Mouse (Mus musculus) right cerebral cortex, postnatal 14 days (tissue): ENCODE measurements around the gene Vps26c.
"Not testable (repeated sequence)": the region's sequence is repeated elsewhere in the genome, so short reads cannot be mapped to it uniquely, and the experiment has no call there.

Experiments used
- DNase-seq: peaks from one replicate; pipeline ENCODE4 v3.0.0; 2022

The Vps26c gene

DNA sequence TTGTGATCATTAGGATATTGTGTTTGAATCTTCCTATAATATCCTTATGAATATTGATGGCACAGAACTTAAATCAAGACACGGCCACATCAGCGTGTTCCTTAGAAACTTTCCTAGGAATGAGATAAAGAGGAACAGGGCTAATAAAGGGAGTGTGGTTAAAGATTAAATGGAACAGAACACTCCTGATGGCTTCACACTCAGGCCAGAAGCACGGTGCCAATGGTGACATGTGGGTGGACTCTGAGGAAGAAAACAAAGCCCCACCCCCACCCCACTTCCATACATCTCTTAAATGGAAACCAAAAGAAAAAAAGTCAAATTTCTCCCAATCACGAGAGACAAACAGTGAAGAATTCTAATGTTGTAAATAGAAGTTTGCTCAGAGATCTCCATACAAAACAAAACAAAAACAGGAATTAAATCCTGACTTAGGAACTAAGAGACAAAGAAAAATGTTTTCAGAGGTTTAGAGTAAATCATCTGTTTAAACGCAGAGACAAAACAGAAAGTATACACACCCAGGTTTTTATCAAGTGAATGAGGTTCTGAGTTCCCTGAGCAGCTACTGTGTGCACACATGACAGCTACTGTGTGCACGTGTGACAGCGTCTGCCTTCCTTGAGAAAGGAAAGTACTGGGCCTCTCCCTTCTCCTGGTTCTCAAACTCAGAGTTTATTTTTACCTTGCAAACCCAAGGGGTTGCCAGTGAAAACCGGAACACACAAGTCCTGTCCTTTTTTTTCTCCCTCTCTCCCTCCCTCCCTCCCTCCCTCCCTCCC lies 19.3 kb upstream of the Vps26c start:
- no peak for DNase-seq

DNA sequence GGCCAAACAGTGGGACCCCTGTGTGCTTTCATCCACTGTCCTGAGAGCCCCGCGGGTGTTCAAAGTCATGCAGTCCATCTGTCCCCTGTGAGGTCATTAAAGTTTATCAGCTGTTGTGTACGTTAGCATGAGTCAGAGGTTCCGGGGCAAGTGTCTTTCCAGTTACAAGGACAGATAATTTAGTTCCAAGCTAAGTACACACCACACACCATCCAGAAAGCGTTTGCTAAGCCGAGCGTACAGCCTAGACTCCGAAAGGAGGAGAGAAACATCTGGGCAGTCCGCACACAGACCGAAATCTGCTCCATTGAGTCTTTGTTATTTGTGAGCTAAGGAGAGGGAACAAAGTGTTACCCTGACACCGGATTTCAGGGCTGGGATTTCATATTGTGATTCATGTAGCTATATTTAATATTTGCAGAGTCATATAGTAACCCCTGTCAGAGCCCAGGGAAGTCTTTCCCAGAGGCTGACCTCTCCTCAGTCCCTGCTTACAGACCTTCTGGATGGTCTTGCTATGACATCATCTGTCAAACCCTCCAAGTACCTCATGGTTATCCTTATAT lies 18.0 kb upstream of the Vps26c start:
- DNase-seq, result no peak

DNA sequence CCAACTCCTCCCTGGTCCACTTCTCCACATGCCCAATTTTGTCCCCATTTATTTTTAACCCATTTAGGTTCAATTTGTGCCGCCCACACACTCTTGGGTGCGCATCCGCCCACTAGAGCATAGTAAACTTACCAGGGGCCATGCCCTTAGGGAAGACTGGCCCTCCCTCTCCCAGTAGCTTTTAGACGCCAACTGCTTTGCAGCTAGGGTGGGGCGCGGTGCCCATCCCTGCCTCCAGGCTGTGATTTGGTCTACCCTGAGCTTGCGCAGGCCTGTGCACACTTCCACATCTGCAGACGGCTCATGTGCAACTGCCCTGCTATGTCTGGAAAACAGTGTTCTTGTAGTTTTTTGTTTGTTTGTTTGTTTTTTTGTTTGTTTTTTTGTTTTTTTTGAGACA lies 16.3 kb upstream of the Vps26c start:
- no peak for DNase-seq

DNA sequence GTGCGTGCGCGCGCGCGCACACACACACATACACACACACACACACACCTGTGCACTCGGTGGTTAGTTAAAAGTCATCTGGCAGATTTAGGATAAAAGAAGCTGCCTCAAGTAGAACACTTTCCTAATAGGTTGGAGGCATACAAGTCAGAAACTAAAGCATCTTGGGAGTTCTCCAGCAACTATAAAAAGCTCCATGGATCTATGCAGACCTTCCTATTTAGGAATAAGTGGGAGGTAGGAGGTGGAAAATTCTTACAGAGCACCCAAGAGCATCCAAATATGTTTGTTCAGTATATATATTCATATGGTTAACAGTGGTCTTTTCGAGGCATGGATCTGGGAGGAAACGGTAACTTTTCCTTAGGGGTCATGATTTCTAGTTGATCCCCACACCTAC lies 13.5 kb upstream of the Vps26c start:
- no peak for DNase-seq

DNA sequence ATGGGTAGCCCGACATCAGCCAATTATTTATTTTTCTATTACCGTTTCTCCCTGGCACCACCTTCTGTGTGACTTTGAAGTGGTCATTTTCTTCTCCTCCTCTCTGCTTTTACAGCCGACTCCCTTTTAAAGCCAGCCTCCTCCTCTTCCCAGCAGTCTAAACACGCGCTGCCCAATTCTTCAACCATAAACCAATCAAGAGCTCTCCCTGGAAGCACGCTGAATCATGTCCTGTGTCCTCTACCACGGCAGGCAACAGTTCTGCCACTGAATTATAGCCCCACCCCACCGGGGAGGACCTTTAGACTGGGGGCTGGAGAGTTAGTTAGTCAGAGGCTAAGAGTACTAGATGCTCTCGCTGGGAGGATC lies 10.5 kb upstream of the Vps26c start:
- no peak for DNase-seq

DNA sequence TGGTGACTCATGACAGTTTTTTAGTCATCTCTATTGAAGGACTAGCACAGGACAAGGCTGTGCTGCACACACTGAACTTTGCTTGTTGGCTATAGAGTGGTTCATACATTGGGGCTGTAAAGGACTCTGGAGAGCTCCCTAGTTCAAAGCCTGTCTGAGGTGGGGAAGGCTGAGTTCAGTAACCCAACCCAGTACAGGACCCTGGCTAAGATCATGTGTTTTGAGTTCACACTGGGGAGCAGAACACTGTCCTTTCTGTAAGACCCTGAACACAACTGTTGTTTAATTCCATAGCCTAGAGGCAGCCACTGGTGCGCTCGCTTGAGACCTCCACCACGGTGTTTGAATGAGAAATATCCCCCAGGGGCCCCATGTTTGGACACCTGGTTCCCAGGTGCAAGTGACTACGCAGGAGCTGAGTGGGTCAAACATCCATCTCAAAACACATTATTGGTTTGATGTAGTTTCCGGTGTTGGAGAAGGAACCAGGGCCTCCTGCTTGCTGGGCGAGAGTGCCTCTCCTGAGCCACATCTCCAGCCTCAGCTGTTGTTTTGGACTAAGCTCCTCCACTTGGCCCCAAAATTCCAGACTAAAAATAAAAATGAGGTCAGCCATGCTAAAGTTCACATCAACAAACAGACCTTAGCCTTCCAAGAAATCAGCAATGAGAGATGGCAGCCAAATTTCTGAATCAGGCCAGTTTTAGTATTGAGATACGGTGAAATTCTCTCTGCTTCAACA lies 10.0 kb upstream of the Vps26c start:
- DNase-seq, result no peak

DNA sequence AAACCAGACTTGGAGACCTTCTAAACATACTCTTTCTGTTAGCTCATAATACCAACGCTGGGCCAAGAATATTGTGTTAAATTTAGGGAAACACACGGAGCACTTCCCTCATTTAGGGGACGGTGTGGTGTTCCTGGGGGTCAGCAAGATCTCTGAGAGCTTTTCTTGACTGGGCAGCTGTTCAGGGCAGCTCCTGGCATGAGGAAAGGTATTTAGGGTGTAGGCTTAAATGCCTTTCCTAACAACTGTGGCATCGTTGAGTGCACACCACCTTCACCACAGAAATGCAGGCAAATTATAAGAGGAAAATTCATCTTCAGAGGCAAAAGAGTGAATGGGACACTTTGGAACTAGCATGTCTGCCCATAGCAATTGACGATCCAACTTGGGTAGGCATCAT lies 9.1 kb upstream of the Vps26c start:
- DNase-seq, result no peak

DNA sequence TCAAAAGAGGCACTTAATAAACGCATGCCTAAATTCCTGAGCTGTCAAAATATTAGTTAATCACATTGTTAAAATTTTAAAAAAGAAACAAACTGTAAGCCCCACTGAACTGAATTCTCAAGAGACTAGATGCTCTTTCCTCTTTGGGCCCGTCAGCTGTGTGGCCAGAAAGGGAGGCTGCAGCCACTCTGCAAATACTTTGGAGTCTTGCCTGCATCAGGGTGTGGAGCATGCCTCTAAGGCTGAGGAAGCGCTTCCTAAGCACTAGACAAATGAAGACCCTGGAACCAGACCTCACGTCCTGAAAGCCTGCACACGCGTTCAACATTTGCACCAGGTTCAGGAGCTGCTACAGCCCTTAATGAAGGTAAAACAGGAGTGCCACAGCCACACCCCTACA lies 7.0 kb upstream of the Vps26c start:
- DNase-seq, result no peak

DNA sequence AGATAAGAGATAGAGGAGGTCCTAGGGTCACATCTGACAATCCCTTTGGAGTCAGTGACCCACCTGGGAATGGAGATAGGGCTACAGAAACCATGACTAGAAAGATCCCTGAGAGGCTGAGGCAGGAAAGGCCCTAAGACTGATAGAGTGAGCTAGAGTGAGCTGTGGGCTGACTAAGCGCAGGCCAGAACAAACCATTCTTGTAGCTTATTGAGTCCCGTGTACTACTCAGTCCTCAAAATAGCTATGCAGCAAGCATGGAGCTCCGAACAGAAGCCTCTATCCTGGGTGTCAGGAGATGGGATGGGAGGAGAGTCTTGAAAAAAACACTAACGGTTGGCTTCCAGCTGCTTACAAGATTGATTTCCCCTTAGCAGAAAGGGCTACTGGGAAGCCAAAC lies 4.6 kb upstream of the Vps26c start:
- DNase-seq, result no peak

DNA sequence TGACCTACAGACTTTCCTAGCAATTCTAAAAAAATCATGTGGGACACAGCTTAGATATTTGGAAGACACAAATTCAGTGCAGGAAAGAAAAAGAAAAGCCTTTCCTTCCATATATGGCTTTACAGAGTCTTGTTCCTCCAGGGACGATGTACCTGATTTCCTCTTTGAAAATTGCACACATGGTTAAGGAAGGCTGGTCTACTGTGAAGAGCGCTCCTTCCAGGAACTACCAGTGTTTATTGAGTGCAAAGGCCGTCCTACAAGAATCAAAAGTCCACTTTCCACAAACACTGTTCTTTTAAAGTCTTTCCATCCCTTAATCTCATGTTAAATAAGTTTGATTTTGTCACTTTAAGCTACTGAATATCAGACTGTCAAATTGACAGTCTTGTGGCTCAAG lies 916 bp upstream of the Vps26c start:
- no peak for DNase-seq

DNA sequence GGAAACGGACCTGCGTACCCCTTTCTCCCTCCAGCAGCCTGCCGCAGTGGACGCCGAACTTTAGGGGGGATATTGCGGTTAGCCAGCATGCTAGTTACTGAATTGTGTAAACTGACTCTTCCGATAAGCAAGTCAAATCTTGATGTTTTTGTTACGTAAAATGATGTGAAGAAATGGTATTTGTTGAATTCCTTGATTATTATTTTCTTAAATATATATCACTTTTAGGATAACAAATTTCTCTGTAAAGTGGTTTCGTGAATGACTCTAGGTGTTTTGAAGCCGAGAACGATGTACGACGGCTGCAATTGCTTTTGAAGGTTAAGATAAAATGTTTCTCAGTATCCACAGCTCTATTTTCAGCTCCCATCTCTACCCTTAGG lies 513 bp upstream of the Vps26c start:
- no peak for DNase-seq

DNA sequence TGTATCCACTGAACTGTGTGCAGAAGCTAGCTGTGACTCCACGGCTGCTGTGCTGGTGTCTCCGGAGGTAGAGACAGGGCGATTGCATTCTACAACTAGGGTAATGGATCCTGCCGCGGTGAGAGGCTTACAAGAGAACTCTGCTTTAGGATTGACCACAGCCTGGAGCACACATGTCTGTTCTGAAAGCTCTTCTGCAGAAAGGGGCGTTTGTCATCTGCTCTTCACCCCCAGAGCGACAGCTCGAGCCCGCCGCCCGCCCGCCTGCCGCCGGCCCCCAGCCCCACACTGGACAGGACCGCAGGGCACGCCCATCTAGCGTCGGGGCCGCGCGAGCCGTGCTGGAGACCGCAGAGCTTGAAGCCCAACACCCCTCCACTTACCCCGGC lies 681 bp downstream of the Vps26c start:
- no peak for DNase-seq

DNA sequence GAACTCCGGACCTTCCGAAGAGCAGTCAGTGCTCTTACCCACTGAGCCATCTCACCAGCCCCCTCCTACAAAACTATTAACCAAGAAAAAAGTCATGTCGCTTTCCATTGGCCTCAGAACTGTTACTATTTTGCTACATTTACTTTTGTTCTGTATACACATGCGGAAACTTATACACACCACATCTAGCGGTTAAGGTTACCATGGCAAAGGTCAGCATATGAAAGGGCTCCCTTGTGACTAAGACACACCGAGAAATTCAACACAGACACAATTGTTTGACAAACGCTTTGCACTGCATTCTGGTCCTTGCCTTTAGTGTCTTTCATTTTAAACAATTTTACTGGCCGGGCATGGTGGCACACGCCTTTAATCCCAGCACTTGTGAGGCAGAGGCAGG lies 1.9 kb downstream of the Vps26c start:
- no peak for DNase-seq

DNA sequence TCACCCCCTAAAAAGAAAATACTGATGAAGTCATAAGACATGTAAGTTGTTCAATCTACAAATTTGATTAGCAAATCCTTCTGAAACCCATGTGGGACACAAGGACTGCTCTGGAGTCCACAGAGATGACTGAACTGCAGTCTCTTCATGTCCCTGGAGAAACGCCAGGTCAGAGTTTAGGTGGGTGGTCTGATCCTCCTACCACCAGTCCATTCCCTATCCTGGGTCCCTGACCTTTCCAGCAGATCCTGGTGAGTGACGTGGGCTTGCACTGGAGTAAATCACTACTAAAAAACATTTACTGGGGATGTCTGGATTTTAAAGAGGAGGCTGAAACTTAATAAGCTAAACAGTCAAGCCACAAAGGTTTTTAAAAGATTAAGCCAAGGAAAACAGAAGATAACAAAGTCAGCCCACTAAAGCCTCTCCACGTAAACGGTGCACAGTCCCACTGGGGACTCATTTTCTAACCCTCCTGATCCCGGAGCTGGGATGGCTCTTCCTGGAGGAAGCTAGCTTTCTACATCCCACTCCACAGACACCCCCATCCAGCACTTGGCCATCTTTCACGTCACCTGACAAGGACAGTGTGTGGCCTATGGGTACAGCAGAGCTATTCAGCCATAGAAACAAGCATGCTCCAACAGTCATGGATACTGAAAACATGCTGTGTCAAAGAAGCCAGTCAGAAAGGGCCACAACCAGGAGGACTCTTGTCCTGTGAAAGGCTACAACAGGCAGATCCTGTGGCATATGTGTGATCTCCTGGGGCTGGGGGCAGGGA lies 2.8 kb downstream of the Vps26c start:
- no peak for DNase-seq

DNA sequence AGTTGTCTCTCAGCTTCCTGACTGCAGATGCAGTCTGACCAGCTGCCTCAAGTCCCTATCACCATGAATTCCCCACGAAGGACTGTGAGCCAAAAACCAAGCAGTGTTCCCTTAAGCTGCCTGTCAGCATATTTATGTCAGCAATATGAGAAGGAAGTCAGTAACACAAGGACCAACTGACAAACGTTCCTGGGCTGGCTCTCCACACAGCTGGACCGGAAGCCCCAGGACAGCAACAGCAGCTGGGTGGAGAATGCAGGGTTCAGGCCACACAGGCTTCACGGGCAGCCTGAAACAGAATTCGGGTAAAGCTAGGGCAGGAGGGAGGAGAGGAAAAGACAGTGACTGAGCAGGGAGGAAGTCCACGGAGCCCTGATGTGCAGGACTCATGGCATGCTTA lies 7.6 kb downstream of the Vps26c start:
- no peak for DNase-seq

DNA sequence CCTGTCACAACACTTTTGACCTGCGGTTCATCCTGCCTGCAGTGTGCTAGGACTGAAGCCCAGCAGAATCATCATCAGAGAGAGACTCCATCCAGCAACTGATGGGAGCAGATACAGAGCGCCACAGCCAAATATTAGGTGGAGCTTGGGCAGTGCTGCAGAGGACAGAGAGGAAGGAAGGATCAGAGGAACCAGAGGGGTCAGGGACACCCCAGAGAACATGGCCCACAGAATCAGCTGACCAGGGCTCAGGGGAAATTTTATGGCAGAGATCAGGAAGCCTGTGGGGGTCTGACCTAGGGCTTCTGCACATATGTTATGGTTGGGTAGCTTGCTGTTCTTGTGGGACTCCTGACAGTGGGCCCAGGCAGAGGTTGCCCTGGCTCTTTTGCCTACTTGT lies 9.0 kb downstream of the Vps26c start:
- no peak for DNase-seq

DNA sequence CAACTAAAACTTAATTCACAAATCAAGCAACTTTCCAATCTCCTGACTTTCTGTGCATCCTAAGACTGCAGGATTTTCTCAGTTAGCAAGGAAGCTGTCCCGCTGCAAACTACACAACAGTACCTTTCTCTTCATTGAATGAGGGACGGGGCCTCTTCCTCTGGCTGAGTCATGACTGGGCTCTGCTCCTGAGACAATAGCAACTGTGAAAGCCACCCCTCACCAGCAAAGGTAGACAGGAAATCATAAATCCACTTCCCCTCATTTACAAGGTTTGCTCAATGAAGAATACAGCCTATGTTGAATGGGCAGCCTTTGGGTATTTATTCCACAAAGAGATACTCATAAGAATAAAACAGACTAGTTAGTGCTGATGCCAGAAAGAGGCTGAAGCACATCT lies 16.6 kb downstream of the Vps26c start:
- DNase-seq, result no peak

DNA sequence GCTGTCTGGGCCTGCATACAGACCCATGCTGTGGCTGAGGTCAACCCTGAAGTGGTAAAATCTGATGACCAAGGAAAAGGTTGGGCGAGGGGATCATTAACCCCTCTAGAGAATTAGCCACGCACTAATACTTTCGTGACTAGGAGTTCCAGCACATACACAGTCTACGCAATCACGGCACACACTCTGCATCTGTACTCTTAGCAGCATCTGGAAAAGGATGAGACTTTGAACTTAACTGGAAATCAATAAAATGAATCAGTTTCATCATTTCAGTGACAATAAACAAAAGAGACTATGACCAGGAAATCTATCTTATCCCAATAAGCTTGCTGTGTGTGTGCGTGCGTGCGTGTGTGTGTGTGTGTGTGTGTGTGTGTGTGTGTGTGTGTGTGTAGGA lies 17.9 kb downstream of the Vps26c start:
- no peak for DNase-seq

DNA sequence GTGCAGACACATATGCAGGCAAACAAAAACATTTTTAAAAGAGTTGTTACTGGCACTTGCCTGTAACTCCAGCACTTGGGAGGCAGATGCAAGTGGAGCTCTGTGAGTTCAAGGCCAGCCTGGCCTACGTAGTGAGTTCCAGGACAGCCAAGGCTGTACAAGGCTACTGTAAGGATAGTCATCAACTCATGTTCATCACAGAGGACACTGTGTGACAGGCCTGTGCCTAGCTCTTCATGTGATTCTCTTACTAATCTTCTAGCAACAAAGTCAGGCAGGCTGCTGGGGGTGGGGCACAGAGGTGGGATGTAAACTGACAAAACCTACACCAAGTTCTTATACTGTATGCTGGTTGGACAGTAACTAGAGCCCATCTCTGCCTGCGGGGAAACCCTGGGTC lies 19.6 kb downstream of the Vps26c start:
- no peak for DNase-seq

DNA sequence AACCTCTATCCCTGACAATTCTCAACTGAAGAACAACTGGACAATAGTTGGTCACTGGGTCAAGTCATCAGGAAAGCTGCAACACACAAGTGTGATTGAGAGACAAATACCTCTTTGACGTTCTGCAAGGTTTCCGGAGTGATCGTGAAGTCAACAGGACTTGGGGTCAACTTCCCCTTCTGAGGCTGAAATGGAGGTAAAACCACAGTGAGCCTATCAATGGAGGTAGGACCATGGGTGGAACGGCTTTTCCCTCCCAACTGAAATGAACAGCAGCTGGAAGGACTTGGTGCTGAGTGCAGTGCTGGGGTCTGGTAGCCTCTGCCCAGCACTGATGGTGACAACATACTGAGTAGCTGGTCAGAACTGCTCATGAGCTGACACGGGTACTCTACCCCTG lies 22.4 kb downstream of the Vps26c start:
- DNase-seq, result no peak

DNA sequence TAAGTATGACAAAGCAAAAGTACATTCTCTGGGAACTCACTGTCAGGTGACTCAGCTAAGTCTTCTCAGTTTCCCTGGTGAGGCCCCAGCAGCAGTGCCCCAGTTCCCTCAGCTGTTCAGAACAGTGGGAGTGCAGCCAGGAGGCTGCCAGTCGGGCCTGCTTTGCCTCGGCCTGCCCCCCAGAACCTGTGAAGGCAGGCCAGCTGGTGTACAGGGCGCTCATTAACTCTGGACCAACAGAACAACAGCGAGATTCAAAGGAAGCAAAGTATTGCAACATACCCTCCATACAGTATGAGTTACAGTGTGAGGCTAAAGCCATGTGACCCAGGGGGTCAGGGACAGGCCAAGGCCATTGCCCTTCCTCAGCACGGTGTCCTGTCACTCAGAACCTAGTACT lies 28.7 kb downstream of the Vps26c start:
- DNase-seq, result peak; percentile 37

DNA sequence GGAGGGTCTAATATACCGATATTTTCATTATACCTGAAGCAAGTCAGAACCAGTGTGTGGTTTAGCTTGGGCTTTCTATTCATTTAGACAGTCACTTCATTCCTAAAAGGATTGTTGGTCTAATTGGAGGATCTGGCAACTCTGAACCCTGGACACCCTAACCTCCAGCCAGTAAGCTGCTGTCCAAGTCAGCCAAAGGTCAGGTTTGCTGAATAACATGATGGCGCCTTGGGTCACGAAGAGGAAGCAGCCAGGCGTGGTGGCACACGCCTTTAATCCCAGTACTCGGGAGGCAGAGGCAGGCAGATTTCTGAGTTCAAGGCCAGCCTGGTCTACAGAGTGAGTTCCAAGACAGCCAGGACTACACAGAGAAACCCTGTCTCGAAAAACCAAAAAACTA lies 29.5 kb downstream of the Vps26c start:
- not testable (repeated sequence) for DNase-seq

DNA sequence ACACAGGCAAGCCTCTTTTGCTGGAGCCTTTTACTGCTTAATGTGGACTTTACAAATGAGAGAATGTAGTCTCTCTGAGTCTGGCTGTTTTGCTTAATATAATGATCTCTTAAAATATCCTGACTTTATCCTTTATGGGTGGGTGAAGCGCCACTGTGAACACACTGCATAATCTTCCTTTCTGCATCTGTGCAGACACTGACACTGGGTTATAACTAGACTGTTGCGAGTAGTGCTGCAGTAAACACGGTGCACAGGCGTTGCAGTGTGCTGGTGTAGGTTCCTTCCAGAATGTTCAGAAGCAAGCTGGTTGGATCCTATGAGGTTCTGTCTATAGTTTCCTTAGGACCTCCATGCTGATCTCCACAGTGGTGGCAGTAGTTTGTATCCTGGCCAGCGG lies 37.3 kb downstream of the Vps26c start:
- no peak for DNase-seq

DNA sequence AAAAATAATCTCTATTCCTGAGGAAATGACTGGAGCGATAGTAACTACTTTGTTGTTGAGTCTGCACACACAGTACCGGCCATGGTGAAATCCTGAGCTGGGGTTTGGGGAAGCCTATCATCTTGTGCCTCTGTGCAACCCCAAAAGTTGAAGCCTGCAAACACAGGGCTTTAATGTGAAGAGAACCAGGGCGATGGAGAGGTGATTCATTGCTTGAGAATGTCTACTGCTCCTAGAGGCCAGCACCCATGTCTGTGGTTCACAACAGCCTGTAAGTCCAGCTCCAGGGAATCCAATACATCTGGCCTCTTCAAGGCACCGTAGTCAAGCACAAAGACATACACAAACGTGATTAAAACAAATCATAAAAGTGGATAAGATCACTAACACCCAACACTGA lies 39.3 kb downstream of the Vps26c start:
- DNase-seq, result no peak
